Mouse (Mus musculus) large intestine, adult 2 months (tissue): Measurements from ENCODE around the gene Pkp1. TPM values are rescaled to one million over a fixed set of nuclear protein-coding genes. Genes with fewer than 3 reads are reported as not detected.

Experiments used
- DNase-seq: peaks from one replicate; pipeline ENCODE4 v3.0.0-alpha.2; 2012; ENCODE audit warnings: low read depth, low spot score
- WGBS: fragments of 180-500 bp; shearing (Covaris S2); methylation state at CpG from one replicate; pipeline ENCODE4 v1.1.7; 2018; 5-methylcytosine and 5-hydroxymethylcytosine counted together
- polyA plus RNA-seq: library from polyadenylated mRNA; depleted of rRNA; stranded (reverse); fragments of >200 nt; gene quantifications from 2 replicates; pipeline ENCODE4 v1.2.3, GENCODE M21; 2012

Gene Pkp1
- polyA plus RNA-seq, 1 experiment: 15.1 TPM

DNA sequence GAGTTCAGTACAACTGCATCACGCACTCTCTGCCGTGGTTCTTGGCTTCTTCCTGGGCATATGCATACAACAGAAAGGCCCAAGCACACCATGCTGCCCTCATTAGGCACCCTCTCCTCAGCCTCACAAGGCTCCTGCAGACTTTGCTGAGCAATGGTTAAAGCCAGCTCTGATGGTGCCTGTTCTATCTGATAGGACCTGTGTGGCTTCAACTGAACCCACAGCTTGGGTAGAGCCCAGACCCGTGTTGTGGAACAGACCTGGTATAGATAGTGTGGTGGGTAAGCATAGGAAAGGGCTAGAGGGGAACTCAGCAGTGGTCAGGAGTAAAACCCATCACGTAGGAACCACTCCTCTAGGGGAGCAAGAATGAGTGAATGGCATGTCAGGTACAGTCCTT, 5.3 kb downstream of the Pkp1 start:
- DNase-seq: no peak
- WGBS: 54% methylated on average over 4 of the region's 4 CpGs

DNA sequence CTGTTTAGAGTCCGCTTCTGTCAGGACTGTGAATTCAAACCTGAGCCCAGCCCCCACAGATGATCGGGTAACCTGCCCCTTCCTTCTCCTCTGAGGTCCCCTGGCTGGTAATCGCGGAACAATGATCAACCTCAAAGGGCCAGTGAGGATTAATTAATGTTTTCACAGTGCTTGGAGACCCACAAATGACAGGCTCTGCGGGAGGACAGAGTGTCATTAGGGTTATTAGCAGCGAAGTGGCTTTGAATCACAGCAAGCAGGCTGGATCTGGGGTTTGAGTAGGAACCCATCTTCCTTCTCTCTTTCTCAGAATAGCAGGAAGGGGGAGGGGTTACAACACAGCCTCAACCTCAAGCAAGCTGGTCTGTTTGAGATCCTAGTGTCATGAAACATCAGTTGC, 9.6 kb downstream of the Pkp1 start:
- no peak for DNase-seq
- 49% methylated on average over 6 of the region's 6 CpGs for WGBS

DNA sequence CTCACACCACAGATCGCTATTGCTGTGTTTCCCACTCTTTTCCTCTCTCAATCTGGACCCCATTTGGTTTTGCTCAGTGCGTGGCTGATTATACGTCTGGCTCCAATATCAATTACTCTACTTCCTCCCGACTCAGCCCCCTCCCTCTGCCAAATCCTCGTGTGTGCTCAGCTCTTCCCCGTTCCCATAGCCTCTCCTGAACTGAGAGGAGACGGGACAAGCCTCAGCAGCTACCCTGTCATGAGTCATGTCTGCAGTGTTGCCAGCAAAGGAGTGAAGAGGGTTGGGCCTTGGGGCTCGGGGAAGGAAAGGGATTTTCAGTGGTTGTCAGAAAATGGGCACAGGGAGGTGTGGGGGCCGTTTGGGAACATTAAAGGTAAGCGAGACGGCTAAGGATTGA, 12.3 kb downstream of the Pkp1 start:
- DNase-seq: no peak
- WGBS: 74% methylated on average over 11 of the region's 11 CpGs

DNA sequence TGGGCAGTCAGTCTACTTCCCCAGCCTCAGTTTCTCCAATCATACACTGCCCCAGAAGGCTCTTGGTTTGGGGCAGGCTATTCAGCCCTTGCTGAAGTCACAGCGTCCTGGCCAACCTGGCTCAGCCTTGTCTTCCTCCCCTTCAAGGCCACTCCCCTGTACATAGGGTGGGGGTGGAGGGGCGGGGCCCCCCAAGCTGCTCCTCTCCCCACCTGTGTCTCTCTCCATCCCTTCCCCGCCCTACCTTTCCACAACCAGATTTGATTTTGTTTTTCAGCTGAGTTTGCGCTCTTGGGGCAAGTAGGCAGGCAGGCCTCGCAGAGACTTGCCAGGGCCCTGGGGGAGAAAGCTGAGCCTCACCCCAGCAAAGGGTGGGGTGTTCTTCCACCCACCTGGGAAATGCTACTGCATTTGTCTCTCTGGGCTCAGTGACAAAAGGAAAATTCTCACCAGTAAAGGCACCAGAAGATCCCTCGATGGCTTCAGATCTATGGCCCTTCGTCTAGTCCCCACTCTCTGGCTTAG, 19.0 kb downstream of the Pkp1 start:
- 50% methylated on average over 7 of the region's 7 CpGs for WGBS
- no peak for DNase-seq

DNA sequence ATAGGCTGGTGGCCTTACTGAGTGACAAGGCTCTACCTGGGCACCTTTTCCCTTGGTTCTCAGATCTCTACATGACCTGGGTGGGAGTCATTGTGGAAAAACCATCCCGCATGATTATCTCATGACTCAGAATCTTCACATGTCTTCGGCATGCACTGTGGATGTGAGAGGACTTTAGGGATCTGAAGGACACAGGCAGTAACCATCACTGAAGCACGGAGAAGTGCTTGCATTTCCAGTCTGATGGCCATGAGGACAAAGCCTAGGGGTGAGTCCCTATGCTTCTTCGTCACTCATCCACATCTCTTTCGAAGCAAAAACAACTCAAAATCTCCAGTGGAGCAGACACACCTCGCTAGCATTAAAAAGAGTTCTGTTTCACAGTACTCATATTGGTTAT, 19.7 kb downstream of the Pkp1 start:
- 92% methylated on average over 6 of the region's 6 CpGs for WGBS

DNA sequence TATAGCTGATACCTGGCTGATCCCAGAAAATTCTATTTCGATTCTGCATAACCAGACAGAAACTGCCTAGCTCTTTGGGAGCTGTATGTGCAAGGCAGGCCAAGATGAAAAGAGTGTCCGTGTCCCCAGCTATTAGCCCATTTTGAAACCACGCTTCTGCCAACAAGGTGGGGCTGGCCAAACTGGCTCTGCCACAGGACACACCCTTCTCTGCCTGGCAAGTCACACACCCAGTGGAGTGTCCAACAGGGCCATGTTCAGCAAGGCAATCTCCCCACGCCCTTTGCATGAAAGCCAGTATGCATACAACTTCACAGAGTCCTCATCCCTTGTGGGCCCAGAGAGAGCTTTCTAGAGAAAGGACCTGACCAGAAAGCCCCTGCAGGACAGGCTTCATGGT, 23.6 kb downstream of the Pkp1 start:
- WGBS: 35% methylated on average over 4 of the region's 4 CpGs

More for the DNA sequence above, 19.7 kb downstream of the Pkp1 start:
- DNase-seq: no peak

DNA sequence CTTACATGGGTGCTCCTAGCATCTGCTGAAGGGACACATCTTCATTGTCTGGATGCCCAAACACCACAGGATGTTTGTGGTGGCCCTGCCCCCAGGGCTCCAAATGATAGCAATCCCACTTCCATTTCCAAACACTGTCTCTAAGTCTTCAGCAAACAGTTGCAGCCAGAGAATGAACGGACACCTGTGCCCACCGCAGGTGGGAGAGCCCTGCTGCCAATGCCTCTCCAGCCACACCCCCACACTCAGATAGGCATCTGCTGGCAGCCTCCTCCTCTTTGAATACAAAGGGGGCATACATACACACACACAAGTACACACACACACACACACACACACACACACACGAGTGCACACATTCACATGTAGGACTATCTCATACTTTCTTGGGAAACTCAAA, 25.6 kb downstream of the Pkp1 start:
- WGBS: 62% methylated on average over 3 of the region's 3 CpGs
- no peak for DNase-seq

More for the DNA sequence above, 23.6 kb downstream of the Pkp1 start:
- peak; percentile 60 for DNase-seq

DNA sequence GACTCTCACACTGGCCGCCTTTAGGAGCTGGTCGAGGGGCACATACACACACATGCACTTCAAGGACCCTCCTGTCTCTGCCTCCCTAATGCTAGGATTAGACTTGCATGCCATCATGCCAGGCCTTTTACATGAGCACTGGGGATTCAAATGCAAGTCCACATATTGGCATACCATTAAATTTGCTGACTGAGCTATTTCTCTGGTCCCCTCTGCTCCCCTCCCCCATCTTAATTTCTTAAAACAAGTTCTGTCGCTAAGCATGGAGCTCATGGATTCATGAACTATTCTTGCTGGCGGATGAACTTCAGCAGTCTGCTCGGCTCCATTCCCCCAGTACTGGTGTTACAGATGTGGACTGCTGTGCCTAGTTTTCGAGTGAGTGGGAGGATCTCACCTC, 26.2 kb downstream of the Pkp1 start:
- 89% methylated on average over 6 of the region's 6 CpGs for WGBS
- no peak for DNase-seq

DNA sequence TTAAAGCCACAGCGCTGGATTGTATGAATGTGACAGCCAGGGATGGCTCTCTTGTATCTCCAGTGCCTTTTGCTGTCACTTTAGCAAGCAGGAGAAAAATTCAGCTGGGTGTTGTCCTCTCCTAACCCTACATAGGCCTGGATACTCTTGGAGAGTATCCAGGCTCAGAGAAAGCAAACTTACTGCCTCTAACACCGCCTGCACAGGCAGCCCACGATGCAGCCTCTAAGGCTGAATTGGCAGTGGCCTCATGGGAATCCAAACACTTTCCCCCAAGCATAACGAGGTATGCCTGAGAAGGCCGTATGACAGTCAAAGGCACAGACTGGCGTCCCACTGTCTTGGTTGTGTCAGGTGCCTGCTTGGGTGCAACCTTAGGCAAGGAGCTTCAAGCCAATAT, 26.8 kb downstream of the Pkp1 start:
- WGBS: 45% methylated on average over 6 of the region's 6 CpGs
- no peak for DNase-seq

DNA sequence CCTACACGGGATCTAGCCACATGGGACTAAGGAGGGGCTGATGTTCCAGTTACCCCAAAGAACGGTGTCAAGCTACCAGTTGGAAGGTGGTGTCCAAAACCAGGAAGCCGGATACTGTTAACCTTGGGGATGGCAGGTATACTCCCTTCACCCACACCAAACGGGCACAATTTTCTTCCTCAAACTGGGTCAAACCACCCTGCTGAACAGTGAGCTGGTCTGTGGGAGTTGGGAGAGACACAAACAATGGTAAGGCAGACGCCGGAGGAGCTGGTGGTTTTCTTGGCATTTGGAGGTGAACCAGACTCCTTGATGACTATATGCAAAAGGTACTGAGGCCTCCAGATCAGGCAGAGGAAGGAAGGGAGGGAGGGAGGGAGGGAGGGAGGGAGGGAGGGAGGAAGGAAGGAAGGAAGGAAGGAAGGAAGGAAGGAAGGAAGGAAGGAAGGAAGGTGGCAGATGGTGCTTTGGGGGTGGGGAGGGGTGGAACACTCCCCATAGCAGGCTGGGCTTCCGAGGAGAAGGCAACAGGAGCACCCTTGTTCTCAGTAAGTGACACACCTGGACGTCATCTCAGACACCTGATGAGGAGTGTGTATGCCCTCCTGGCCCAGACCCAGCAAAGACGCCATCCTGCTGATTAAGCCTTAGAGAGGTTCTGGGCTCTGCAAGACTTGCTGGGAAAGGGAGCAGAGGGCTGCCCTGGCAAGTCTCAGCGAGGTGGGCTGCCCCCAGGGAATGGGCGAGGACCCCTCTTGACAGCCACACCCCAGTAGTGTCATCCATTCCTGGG, 27.4 kb downstream of the Pkp1 start:
- DNase-seq: no peak
- 40% methylated on average over 11 of the region's 11 CpGs for whole genome bisulfite sequencing

DNA sequence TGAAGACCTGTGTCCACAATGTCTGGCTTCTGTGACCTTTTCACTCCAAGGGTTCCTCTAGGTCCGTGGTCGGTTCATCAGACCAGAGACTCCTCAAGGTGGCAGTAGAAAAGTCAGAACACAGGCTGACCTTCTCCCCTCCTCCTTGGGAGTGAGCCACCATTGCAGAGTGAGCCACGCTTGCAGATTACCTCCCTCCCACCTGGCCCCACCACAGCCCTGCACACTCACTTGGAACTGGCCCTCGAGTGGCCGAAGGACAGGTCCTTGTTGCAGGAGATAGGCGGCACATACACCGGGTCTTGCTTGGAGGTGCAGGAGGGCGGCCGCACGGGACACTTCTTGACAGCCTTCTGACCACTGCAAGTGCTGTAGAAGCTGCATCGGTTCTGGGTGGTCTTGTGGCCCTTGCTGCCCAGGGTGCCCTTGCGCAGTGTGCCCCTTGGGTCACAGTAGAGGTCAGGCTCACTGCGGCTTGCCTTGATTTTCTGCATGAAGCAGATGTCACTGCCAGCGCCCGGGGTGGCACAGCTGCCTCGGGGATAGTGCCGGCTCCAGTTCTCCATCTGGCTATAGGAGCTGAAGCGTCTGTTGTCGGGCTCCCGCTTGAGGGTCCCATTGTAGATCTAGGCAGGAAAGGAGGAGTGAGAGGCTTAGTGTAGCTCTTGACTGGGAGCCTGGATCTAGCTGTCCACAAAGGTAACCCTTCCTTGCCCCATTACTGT, 29.4 kb downstream of the Pkp1 start:
- DNase-seq: no peak
- WGBS: 85% methylated on average over 20 of the region's 20 CpGs

DNA sequence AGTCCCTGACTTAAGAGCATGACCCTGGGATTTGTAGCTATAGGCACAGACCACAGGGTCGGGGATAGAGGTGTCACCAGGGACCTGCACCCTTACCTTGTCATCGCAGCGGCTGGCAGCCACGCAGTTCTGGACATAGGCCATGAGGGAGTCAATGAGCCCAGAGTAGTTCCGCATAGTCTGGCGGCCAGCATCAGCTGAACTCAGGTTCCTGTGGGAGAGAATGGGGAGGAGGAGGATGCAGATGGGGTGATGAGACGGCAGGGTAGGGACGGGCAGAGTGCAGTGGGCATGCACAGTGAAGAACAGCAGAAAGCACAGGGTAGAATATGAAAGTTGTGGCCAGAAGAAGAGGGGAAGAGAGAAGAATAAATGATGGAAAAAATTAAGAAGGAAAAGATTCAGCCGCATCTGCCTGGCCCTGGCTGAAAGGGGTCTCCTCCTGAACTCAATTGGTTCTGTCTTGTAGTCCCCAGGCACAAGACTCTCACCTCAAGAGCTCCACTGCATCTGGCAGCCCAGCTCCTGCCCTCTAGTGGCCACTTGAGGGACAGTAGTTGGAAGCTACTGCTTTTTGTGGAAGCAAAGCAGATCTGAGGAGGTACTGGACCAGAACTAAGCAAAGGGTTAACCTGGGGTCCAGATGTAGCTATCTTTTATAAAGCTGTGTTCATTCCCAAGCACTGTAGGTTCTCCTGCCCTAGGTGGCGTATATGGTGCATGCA, 36.5 kb downstream of the Pkp1 start:
- 78% methylated on average over 10 of the region's 10 CpGs for WGBS
- no peak for DNase-seq

DNA sequence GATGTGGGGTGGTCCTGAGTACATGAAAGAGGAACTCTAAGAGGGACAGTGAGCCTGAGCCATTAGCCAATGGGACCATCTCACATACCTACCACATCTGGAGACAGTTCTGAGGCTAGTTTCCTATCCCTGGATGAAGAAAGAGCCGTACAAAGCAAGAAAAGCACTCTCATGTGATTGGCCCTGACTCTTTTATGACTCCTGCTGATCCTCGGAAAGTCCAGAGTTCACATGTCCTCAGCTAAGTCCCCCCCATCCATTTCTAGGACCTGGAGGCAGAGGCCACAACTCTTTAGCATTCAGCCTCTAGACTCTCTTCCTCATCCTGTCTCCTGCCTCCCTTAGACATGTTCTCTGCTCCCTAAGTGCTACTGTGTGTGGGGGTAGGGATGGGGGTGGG, 41.8 kb downstream of the Pkp1 start:
- 32% methylated on average over 2 of the region's 2 CpGs for WGBS

DNA sequence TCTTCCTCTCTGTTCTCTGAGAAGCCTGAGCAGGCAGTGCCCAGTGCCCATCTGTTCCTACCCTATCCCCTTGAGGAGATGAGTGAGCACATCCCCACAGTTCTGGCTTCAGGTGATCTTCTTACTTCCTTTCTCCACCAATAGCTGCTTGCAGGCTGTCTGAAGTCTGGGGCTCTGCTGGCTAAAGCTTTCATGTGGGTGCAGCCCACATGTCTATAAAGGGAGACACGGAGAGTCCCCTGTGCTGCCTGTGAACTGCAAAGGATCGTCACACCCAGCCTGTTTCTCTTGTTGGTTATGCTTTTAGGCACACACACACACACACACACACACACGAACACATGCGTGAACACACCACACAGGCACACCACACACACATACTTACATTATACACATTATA, 46.0 kb downstream of the Pkp1 start:
- 69% methylated on average over 4 of the region's 4 CpGs for WGBS
- no peak for DNase-seq

More for the DNA sequence above, 41.8 kb downstream of the Pkp1 start:
- DNase-seq: no peak

DNA sequence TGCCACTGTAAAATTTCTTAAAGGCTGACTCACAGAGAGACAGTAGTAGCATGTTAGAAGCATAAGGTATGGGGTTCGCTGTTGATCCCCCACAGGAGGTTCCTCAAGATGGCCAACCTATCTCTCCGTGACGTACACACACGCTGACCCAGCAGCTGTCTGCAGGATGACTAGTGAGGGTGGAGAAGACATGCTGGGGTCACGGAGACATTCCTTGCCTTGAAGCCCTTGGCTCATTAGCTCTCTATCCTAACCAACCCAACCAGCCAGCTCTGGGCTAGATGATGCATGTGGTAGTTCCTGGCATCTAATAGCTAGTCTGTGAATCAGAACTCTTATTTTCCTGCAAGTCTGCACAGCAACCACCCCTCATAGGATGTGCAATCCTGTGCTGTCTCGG, 50.4 kb downstream of the Pkp1 start:
- 87% methylated on average over 6 of the region's 6 CpGs for WGBS
- no peak for DNase-seq

DNA sequence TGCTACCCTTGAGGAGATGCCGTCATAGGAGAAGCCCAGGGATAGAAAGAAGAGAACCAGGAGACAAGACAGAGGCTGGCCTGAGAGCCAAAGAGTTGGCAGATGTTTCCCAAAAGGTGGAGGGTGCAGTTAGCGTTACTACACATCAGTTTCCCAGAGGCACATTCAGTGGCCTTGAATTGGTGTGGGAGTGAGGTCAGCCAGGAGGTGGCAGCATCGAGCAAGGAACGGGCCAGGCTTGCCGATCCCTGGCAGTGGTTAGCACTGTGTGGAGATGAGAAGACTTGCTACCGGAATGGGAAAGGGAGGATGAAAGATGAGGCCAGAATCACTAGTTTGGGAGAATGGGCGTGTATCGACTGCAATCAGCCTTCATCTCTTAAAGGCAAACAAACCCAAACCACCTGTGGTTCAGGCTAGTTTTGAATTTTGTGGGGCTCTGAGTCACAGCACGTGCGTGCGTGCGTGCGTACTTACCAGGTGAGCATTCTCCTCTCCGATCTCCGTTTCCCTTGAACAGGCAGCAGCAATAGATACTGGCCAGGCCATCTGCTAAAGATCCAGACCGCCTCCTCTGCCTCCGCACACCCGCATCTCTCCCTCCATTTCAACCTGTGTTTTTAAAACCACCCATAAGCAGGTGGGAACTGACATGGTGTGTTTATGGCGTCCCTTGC, 53.4 kb downstream of the Pkp1 start:
- WGBS: 46% methylated on average over 19 of the region's 19 CpGs
- DNase-seq: peak; percentile 47

DNA sequence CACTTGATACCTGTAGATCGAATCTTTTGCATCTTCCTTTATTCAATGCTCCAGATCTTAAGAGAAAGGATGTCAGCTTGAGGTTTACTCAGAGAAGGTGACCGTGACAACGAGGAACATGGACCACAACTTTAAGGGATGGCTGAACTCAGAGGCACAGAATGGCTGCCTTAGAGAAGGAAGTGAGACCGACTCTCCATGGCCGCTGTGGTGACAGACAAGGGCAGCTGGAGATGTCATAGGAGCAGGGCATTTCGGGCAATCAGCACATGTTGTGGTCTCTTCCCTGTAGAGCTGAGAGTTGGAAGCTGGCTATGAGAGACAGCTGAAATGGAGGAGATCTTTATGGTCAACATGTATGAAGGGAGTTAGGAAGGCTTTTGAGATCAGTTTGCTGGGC, 54.2 kb downstream of the Pkp1 start:
- WGBS: 82% methylated on average over 6 of the region's 6 CpGs
- no peak for DNase-seq

DNA sequence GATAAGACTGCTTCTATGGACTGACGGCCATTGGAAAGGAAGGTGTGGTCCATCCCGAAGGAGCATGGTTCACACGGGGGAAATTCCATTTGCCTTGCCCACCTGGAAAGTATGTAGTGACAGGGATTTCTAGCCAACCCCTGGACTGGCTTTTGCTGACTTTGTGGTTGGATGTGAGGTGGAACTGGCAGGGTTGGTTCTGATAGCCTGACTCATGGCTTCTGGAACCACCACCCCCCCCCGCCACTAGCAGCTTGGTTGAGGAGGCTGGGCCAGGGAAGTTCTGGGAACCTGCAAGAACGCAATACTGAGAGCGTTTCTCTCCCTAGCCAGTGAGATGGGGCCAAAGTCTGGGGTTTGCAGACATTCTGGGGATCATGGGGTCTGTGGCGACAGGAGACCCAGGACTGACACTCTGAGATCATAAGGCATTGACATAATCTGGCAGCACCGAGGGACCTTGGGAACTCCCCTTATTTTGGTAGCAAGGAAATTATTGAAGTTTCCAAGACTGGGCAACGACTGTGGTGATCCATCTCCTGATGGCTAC, 55.1 kb downstream of the Pkp1 start:
- no peak for DNase-seq
- 72% methylated on average over 9 of the region's 9 CpGs for WGBS

DNA sequence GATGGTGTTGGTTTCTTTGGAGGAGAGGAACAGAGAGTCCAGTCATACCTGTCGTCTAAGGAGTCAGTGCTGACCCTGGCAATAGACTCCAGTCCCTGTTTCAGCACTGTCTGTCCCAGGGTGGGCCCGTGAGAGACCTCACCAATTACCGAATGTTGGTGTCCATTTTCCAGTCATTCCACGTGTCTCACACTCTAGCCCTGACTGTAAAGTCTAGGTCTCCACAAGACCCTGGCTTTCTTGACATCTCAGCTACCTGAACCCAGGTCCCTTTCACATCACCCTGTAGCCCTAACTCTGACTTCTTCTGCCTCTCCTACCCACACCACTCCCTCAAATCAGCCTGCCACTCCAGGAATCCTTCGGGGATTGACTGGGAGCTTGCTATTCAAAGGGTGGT, 56.4 kb downstream of the Pkp1 start:
- WGBS: 74% methylated on average over 5 of the region's 5 CpGs
- no peak for DNase-seq
